Mouse (Mus musculus): ENCODE results near the gene Cpne1. TPM values are rescaled to one million over a fixed set of nuclear protein-coding genes. Genes with fewer than 3 reads are reported as not detected.
"Not testable (repeated sequence)": the region's sequence is repeated elsewhere in the genome, so short reads cannot be mapped to it uniquely, and the experiment has no call there.

Gene Cpne1
- 10 to 100 TPM; 46.1 to 54.1 TPM for polyA plus RNA-seq (2017; shearing (Covaris generic))

DNA sequence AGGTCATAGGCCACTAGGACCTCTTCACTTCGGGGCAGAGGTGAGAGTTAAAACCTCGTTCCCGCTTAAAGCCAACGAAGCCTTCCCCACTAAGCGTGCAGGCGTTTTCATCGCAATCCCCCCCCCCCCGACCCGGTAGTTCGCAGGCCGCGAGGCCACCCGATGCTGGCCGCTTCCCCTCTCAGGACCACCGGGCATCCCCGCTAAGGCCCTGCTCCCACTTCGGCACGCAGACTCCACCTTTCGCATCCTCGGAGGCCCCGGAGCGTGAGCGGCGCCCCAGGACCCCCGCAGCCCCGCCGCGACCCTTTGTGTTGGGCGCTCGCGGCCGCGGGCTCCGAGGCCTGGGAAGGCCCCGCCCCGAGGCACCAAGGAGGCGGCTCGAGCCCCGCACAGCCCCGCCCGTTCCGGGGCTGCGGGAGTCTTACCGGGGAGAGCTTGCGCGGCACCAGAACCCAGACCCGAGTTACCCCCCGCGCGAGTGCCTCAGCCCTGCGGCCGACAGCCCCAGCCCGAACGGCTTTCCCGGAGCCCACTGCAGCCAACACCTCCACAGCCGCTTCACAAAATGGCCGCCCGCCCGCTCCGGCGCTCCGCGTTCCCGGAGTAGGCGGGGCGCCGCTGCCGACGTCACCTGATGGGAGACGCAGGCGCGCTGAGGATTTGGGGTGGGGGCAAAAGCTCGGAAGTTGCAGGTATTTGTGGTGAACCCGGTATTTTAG lies at the start of gene Cpne1, which contains the start of gene Rbm12:
TSS of gene Cpne1 (minus strand) at position 608 of the 722 bp plus-strand sequence.
TSS of gene Rbm12 (minus strand) at position 621 of the 722 bp plus-strand sequence.
- ATAC-seq, result peak; percentile 88

DNA sequence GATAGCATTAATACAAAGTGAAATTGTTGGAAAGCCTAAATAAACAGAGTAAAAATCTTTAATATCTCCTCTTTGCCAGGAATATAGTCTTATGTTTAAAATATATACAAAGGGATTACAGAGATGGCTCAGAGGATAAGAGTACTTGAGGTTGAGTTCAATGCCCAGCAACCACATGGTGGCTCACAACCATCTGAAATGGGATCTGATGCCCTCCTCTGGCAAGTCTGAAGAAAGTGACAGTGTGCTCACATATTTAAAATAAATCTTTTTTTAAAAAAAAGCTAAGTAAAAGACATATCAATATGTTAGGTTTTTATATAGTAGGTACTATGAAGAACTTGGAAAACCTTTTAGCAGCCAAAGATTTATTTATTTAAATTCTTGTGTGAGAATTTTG lies 39.8 kb upstream of the Cpne1 start:
- ATAC-seq, result no peak

- no peak for ATAC-seq
Observed at GRCm38 (mm10) chr2:156147316-156147915, 35.7 kb upstream of the Cpne1 start.

DNA sequence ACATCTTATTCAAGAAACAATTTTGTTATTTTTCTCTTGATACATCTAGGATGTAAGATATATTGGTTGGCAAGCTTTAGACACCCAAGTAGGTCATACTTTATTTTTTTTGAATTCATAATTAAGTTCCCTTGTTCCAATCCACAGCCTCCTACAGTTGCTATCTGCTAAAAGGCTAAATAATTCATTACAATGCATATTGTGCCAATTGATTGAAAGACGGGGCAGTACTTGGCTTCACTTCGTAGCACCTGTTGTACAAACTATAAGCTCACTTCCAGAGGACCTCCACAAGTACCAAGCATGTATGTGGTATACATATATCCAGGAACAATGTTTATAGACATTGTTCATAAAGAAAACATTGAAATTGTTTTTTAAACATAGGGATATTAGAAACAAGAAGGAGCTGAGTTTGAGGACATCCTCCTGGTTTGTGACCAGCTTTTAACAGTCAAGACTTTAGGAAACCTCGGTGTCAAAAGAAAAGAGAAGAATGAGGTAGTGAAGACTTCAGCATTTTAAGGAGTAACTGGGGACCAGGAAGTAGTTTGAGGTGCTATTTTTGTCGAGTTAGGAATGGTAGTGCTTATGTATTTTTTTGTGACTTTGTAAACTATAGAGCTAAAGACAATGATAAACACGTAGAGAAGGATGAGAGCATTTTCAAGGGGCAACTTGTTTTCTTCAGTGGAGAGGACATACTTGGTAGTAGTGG lies 34.7 kb upstream of the Cpne1 start:
- no peak for ATAC-seq

GRCm38 (mm10) chr2:156145486-156146130 lies 33.8 kb upstream of the Cpne1 start:
- no peak for ATAC-seq

DNA sequence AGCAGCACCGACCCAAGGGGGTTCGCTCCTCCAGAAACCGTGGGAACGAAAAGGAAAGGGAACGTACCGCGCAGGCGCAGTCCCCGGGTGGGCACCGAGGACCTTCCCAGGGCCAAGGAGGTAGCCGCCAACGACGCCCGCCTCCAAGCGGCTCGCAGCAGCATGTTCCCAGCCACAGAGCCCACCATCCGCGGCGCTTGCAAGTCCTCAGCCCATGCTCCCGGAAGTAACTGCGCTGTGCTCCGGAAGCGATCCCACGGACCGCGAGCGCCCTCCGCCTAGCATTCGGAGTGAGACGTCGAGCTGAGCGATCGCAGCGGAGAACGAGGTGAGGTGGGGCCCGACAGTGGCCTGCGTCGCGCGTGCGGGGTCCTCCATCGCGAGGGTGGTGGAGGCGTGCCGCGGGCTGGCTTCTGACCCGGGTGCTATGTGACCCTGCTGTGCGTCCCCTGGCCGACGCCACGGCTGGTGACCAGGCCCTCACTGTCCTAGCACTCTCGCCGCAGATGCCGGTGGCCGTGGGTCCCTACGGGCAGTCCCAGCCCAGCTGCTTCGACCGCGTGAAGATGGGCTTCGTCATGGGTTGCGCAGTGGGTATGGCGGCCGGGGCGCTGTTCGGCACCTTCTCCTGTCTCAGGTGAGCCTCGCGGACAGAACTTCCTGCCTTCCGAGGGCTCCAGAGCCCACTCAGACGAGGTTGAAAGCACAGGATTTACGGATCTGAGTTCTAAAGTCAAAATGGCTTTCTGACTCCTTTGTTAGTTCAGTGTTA lies 32.4 kb upstream of the Cpne1 start, which contains the start of the genes Romo1 and Nfs1:
TSS of gene Romo1 (plus strand) at position 87 of the 772 bp plus-strand sequence.
TSS of gene Nfs1 (minus strand) at position 234 of the 772 bp plus-strand sequence.
- ATAC-seq, result peak; percentile 92

GRCm38 (mm10) chr2:156143367-156143766 lies 31.6 kb upstream of the Cpne1 start:
- no peak for ATAC-seq

DNA sequence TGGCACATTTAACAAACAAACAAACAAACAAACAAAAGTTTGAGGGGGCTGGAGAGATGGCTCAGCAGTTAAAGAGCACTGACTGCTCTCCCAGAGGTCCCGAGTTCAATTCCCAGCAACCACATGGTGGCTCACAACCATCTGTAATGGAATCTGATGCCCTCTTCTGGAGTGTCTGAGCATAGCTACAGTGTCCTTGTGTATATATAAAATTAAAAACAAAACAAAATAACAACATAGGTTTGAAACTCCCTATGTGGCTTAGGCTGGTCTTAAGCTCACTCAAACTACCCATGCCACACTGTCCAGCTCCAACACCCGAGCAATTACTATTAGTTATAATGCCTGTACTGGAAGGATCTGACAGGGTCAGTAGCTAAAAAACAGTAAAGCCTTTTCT lies 31.1 kb upstream of the Cpne1 start:
- ATAC-seq, result no peak

DNA sequence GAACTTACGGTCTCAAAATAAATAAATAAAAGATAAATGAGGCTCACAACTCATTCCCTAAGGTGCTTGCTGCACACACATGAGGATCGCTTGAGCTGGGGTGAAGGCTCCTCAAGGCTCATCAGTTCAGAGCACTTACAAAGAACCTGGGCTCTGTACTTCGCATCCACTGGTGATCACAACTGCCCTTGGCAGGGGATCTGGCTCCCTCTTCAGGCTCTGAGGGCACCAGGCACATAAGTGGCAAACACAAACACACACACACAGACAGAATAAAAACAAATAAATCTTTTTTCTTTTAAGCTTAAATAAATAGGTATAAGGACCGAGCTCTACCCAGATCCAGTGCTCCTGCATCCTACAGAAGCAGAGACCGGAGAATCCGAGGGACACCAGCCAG lies 23.9 kb upstream of the Cpne1 start:
- no peak for ATAC-seq

- ATAC-seq, result no peak
Observed at GRCm38 (mm10) chr2:156134161-156134560, 22.4 kb upstream of the Cpne1 start.

- no peak for ATAC-seq
Observed at GRCm38 (mm10) chr2:156126992-156127391, 15.2 kb upstream of the Cpne1 start, which contains the start of gene Gm28036. Gene Gm28036, minus strand, starts transcription at chr2:156127092.

- no peak for ATAC-seq
Observed at GRCm38 (mm10) chr2:156123731-156124130, 12.0 kb upstream of the Cpne1 start.

GRCm38 (mm10) chr2:156119566-156119965 lies 7.8 kb upstream of the Cpne1 start:
- ATAC-seq, result no peak

- ATAC-seq, result not testable (repeated sequence)
Observed at GRCm38 (mm10) chr2:156112080-156112423, 287 bp upstream of the Cpne1 start.

DNA sequence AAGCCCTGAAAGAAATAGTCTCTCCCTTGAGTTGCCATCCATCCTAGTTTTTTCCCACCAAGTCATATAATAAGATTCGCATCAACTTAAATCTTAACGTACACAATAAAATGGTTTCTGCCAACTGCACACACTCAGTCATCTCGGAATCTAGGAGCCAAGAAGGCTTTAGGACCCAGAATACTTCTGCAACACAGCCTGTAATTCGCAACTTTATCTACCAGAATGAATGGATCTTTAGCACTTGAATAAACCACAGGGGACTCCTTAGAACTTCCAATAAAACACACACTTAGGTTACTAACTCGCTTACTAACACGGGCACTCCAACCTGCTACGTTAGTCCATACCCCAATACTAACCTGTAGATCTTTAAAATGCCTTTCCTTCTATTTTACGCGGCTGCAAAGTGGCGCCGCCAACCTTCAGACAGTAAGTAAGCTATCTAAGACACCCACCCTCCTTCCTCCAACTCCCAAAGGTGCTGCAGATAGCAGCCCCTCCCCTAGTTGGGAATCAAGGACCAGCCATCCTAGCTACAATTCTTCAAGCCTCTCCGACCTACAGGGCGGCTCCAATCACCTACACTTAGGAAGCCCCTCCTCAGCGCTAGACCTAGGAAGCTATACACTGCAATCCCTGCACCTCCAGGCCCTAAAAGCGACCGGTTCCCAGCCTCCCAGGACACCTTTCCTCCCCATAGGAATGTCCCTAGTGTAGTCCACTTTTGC lies 973 bp downstream of the Cpne1 start:
- ATAC-seq, result no peak

DNA sequence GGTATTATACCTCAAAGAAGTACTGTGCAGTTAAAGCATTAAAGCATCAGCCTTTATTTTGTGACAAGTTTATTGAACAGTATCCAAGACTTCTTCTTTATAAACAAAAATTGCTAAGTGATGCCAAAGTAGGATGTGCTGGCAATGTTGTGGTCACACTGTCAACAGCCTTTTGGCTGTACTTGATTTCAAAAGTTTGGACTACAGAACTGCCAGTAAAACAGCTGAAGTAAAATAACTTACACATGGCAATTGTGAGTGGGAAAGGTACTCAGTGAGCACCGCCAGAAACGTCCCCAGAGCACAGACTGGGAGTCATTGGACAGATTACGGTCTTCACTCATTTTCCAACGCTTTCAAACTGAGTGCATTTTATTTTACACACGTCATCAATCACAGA lies 19.8 kb downstream of the Cpne1 start:
- no peak for ATAC-seq

DNA sequence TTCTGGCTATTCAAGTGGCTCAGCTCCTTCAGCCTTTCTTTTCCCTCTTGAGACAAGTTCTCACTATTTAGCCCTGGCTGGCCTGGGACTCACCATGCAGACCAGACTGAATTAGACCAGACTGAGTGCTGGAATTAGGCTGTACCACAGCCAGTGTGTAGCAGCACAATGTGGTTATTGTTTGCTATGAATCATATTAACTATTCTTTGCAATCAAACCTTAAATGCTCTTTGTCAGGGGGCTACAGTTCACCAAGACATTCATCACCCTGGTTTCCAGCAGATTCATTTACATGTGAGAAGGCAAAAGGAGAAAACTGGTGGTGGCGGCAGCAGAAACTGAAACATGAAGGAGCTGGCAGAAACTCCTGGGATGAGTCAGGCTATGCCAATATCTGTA lies 22.0 kb downstream of the Cpne1 start:
- no peak for ATAC-seq

DNA sequence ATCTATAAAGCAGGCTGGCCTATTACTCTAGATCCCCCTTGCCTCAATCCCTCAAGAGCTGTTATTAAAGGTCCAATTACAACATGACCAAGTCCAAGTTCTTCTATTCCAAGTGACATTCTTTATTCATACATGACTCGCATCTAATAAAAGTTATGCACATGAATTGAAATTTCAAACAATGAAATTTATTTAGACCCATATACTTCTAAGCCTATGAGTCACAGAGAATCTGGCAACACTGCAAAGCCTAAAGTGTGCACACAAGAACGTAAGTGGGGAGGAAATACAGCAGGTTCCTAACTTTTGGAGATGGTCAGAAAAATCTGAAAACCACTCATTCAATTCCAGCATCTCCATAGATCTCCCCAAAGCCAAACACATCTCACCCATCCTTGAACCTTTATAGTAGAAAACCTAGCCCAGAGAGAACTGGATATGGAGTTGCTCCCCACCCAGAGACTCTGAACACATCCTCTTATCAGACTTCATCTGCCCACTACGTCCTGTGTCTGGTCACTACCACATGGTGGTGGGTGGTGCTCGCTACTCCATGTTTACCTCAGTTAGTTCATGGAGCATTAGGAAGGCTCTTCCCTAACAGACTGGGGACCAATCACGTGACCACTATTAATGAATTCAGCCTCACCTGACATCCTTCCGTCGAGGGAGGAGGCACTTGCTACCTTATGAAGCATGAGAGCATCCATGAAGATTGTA lies 24.2 kb downstream of the Cpne1 start:
- ATAC-seq, result no peak

GRCm38 (mm10) chr2:156084541-156084940 lies 27.2 kb downstream of the Cpne1 start:
- no peak for ATAC-seq

DNA sequence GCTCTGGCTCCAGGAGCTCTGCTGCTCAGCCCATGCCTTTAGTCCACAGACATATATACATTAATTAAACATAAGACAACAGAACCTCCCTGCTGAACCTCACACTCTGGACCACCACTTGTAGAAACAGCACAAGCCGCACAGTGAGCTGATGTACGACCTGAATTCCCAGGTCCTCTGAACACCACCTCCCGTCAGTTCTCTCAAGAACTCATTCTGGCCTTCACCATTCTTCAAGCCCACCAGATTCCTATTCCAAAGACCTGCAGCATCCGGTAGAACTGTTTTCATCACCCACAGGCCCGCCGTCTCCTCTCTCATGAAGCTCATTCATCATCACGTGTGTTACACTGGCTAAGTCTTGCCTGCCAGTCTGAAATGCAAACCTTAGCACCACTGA lies 31.4 kb downstream of the Cpne1 start:
- no peak for ATAC-seq

- ATAC-seq, result no peak
Observed at GRCm38 (mm10) chr2:156079674-156080073, 32.1 kb downstream of the Cpne1 start.
